Mouse (Mus musculus): ENCODE measurements around the gene Prnp. TPM values are rescaled to one million over a fixed set of nuclear protein-coding genes. Genes with fewer than 3 reads are reported as not detected.

The Prnp gene
- polyA plus RNA-seq, 1 experiment from 2014 or later: 102 TPM

- WGBS: 71% methylated on average over 7 of the region's 7 CpGs
These were observed 1.3 kb upstream of the Prnp start for GRCm38 (mm10) chr2:131908351-131908861.

GRCm38 (mm10) chr2:131908906-131909305, 822 bp upstream of the Prnp start:
- Histone ChIP-seq H3K4me3 (ENCODE audit: low read depth, low read length) (no peak overlapping the region), H3K27me3 (ENCODE audit: control insufficient read depth, insufficient read depth, low read length) (no peaks in the 10 kb centered on the region), H3K9ac (ENCODE audit: low read length) (no peak overlapping the region), H3K9me3 (ENCODE audit: control insufficient read depth, low read length) (no peaks in the 10 kb centered on the region), H3K27ac (replicated peaks) (peak overlapping the region; percentile 58), H3K4me2 (replicated peaks; ENCODE audit: low read depth) (no peak overlapping the region), H3K4me1 (replicated peaks; ENCODE audit: control insufficient read depth, insufficient read depth) (no peaks in the 10 kb centered on the region; the same call in 1 of the 2 replicates), H3K36me3 (ENCODE audit: control insufficient read depth, insufficient read depth, low read length) (no peaks in the 10 kb centered on the region)
- DNase-seq (ENCODE audit: low spot score) (no peak), ATAC-seq (ENCODE audit: low FRiP score, low TSS enrichment) (no peak)
- 85% methylated on average over 1 of the region's 1 CpGs for WGBS
- no peak for TF ChIP-seq EP300 (optimal IDR thresholded peaks at IDR 0.05)
- no peak for TF ChIP-seq CTCF (IDR thresholded peaks at IDR 0.05; ENCODE audit: low read depth)

More at GRCm38 (mm10) chr2:131908351-131908861, 1.3 kb upstream of the Prnp start:
- Histone ChIP-seq H3K36me3 (ENCODE audit: control insufficient read depth, insufficient read depth, low read length) (no peaks in the 10 kb centered on the region), H3K27me3 (ENCODE audit: control insufficient read depth, insufficient read depth, low read length) (no peaks in the 10 kb centered on the region), H3K9me3 (ENCODE audit: control insufficient read depth, low read length) (no peaks in the 10 kb centered on the region), H3K4me1 (replicated peaks; ENCODE audit: control insufficient read depth, insufficient read depth) (no peaks in the 10 kb centered on the region; the same call in 1 of the 2 replicates), H3K4me2 (replicated peaks; ENCODE audit: low read depth) (no peak overlapping the region), H3K9ac (ENCODE audit: low read length) (no peak overlapping the region), H3K4me3 (ENCODE audit: low read depth, low read length) (no peak overlapping the region), H3K27ac (replicated peaks) (peak overlapping the region; percentile 58)
- no peak for TF ChIP-seq EP300 (optimal IDR thresholded peaks at IDR 0.05)
- no peak for TF ChIP-seq CTCF (IDR thresholded peaks at IDR 0.05; ENCODE audit: low read depth)
- no peak for DNase-seq (ENCODE audit: low spot score)
- ATAC-seq (ENCODE audit: low FRiP score, low TSS enrichment): peak; percentile 39; the same call in 1 of the 2 replicates

- WGBS: 69% methylated on average over 2 of the region's 2 CpGs
- no peaks in the 10 kb centered on the region for H3K27me3 ChIP-seq (ENCODE audit: control insufficient read depth, insufficient read depth, low read length)
- no peak for ATAC-seq (ENCODE audit: low FRiP score, low TSS enrichment)
These were observed 1.1 kb downstream of the Prnp start for GRCm38 (mm10) chr2:131910847-131911246.

GRCm38 (mm10) chr2:131911341-131911740, 1.6 kb downstream of the Prnp start:
- 0 out of 2 replicates have a peak overlapping the region, but pooled peaks have one; percentile 8 for H3K9ac ChIP-seq (ENCODE audit: low read length)
- no peak overlapping the region for H3K4me3 ChIP-seq (ENCODE audit: low read depth, low read length)
- no peaks in the 10 kb centered on the region for H3K9me3 ChIP-seq (ENCODE audit: control insufficient read depth, low read length)
- ATAC-seq (ENCODE audit: low FRiP score, low TSS enrichment) (no peak), DNase-seq (ENCODE audit: low spot score) (no peak)
- H3K4me2 ChIP-seq (replicated peaks; ENCODE audit: low read depth): peak overlapping the region; percentile 73
- no peak for TF ChIP-seq EP300 (optimal IDR thresholded peaks at IDR 0.05)
- no peak for TF ChIP-seq CTCF (IDR thresholded peaks at IDR 0.05; ENCODE audit: low read depth)
- H3K27ac ChIP-seq (replicated peaks): no peak overlapping the region
- H3K36me3 ChIP-seq (ENCODE audit: control insufficient read depth, insufficient read depth, low read length): no peaks in the 10 kb centered on the region
- WGBS: 62% methylated on average over 4 of the region's 4 CpGs
- H3K27me3 ChIP-seq (ENCODE audit: control insufficient read depth, insufficient read depth, low read length): no peaks in the 10 kb centered on the region
- no peaks in the 10 kb centered on the region; the same call in 1 of the 2 replicates for H3K4me1 ChIP-seq (replicated peaks; ENCODE audit: control insufficient read depth, insufficient read depth)

More at GRCm38 (mm10) chr2:131910847-131911246, 1.1 kb downstream of the Prnp start:
- H3K4me2 ChIP-seq (replicated peaks; ENCODE audit: low read depth): peak overlapping the region; percentile 73
- H3K27ac ChIP-seq (replicated peaks): no peak overlapping the region
- peak overlapping the region; percentile 68 for H3K4me3 ChIP-seq (ENCODE audit: low read depth, low read length)
- TF ChIP-seq EP300 (optimal IDR thresholded peaks at IDR 0.05) (no peak), CTCF (IDR thresholded peaks at IDR 0.05; ENCODE audit: low read depth) (no peak)
- 0 out of 2 replicates have a peak overlapping the region, but pooled peaks have one; percentile 82 for H3K9ac ChIP-seq (ENCODE audit: low read length)
- DNase-seq (ENCODE audit: low spot score): no peak
- H3K36me3 ChIP-seq (ENCODE audit: control insufficient read depth, insufficient read depth, low read length): no peaks in the 10 kb centered on the region
- no peaks in the 10 kb centered on the region; the same call in 1 of the 2 replicates for H3K4me1 ChIP-seq (replicated peaks; ENCODE audit: control insufficient read depth, insufficient read depth)
- no peaks in the 10 kb centered on the region for H3K9me3 ChIP-seq (ENCODE audit: control insufficient read depth, low read length)

- Histone ChIP-seq H3K27ac (replicated peaks) (no peak overlapping the region), H3K9me3 (ENCODE audit: control insufficient read depth, low read length) (no peaks in the 10 kb centered on the region), H3K36me3 (ENCODE audit: control insufficient read depth, insufficient read depth, low read length) (no peaks in the 10 kb centered on the region), H3K9ac (ENCODE audit: low read length) (no peak overlapping the region), H3K4me3 (ENCODE audit: low read depth, low read length) (no peak overlapping the region), H3K4me2 (replicated peaks; ENCODE audit: low read depth) (no peak overlapping the region), H3K4me1 (replicated peaks; ENCODE audit: control insufficient read depth, insufficient read depth) (no peaks in the 10 kb centered on the region; the same call in 1 of the 2 replicates), H3K27me3 (ENCODE audit: control insufficient read depth, insufficient read depth, low read length) (no peaks in the 10 kb centered on the region)
- ATAC-seq (ENCODE audit: low FRiP score, low TSS enrichment) (no peak), DNase-seq (ENCODE audit: low spot score) (no peak)
- WGBS: 85% methylated on average over 8 of the region's 8 CpGs
- TF ChIP-seq CTCF (IDR thresholded peaks at IDR 0.05; ENCODE audit: low read depth) (no peak), EP300 (optimal IDR thresholded peaks at IDR 0.05) (no peak)
These were observed 3.0 kb downstream of the Prnp start for GRCm38 (mm10) chr2:131912526-131913258.

Data from stomach, postnatal 0 days (tissue).